Mouse (Mus musculus) mouse embryonic stem cell (cell line): ENCODE measurements around the gene Fadd.

Experiments used
- in situ Hi-C, 2 experiments: fragments of 300-500 bp; cut with MboI; formaldehyde crosslinking; loops; 1 replicate in 1 of 2; 3 replicates in 1 of 2; pipeline ENCODE4 v1.14.3; 2019 to 2020; ENCODE audit warnings: low sequenced_read_pairs in 2 of 2, low pct_unique_long_range_greater_than_20kb in 1 of 2, mixed read lengths in 1 of 2; ENCODE audit not compliant: unreplicated experiment in 1 of 2

Fadd gene

GRCm38 (mm10) chr7:144545231-144545630 is 37.0 kb downstream of the Fadd start:
- in situ Hi-C loops: no loop called here

- in situ Hi-C loops: no loop called here
Observed at GRCm38 (mm10) chr7:144541351-144541750, 40.9 kb downstream of the Fadd start.

GRCm38 (mm10) chr7:144539146-144539545 is 43.1 kb downstream of the Fadd start:
- in situ Hi-C loops: no loop called here

- in situ Hi-C loops: no loop called here
Observed at GRCm38 (mm10) chr7:144538030-144538644, 44.1 kb downstream of the Fadd start.

GRCm38 (mm10) chr7:144536367-144536766 is 45.9 kb downstream of the Fadd start:
- in situ Hi-C loops: no loop called here

GRCm38 (mm10) chr7:144534773-144535172 is 47.5 kb downstream of the Fadd start:
- in situ Hi-C loops: no loop called here

GRCm38 (mm10) chr7:144531585-144532378 is 50.5 kb downstream of the Fadd start:
- in situ Hi-C loops: no loop called here

- in situ Hi-C loops: no loop called here
Observed at GRCm38 (mm10) chr7:144529851-144530250, 52.4 kb downstream of the Fadd start.

- in situ Hi-C loops: no loop called here
Observed at GRCm38 (mm10) chr7:144527723-144528221, 54.5 kb downstream of the Fadd start.
